Mouse (Mus musculus): ENCODE results near the gene Dnase2a. TPM values are rescaled to one million over a fixed set of nuclear protein-coding genes. Genes with fewer than 3 reads are reported as not detected.
A peak's percentile ranks its signal among the peaks of the same experiment; 100 is the strongest.
"Not testable (repeated sequence)": the region's sequence is repeated elsewhere in the genome, so short reads cannot be mapped to it uniquely, and the experiment has no call there.

Dnase2a gene
- polyA plus RNA-seq, 1 experiment from 2014 or later, result 10.1 TPM

GRCm38 (mm10) chr8:84893709-84894134 is 14.6 kb upstream of the Dnase2a start, which contains the start of gene Gcdh:
Gene Gcdh, minus strand, starts transcription at chr8:84893921.
- Histone ChIP-seq H3K27me3 (replicated peaks; ENCODE audit: low read depth, poor library complexity, severe bottlenecking) (no peaks in the 10 kb centered on the region), H3K27ac (replicated peaks) (peak within 1 kb of the TSS; percentile 71), H3K9me3 (no peaks in the 10 kb centered on the region), H3K4me3 (peak within 1 kb of the TSS; percentile 68), H3K36me3 (replicated peaks) (peaks cover 32% of the 10 kb centered on the region), H3K4me1 (peaks cover 20% of the 10 kb centered on the region)
- peak; percentile 92 for DNase-seq (ENCODE audit: low spot score)
- 0% methylated on average over 11 of the region's 11 CpGs for WGBS

- H3K36me3 ChIP-seq (replicated peaks), result peaks cover 12% of the 10 kb centered on the region
- H3K9me3 ChIP-seq, result no peaks in the 10 kb centered on the region
- peaks cover 20% of the 10 kb centered on the region for H3K4me1 ChIP-seq
- DNase-seq (ENCODE audit: low spot score), result no peak
- no peak overlapping the region for H3K4me3 ChIP-seq
- H3K27me3 ChIP-seq (replicated peaks; ENCODE audit: low read depth, poor library complexity, severe bottlenecking), result peaks cover 16% of the 10 kb centered on the region
- WGBS, result 93% methylated on average over 5 of the region's 5 CpGs
- no peak overlapping the region for H3K27ac ChIP-seq (replicated peaks)
These were observed 12.4 kb upstream of the Dnase2a start for GRCm38 (mm10) chr8:84895963-84896362.

DNA sequence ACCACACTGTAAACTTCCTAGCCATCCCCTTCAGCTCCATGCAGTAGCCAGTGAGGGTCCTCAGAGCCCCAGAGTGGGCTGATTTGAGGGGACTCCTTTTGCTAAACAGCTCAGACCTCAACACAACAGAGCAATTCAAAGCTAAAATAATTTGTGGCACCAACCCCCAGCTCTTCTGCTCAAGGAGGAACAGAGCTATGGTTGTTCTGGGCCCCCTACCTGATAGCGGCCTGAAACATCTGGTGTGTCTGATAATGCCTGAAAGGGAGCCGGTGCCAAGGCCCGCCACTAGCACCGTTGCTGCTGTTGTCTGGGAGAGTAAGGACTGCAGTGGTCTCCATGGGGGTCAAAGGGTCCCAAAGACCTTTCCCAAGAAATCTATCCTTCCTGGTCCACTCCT is 7.3 kb upstream of the Dnase2a start:
- Histone ChIP-seq H3K9me3 (no peaks in the 10 kb centered on the region), H3K27me3 (replicated peaks; ENCODE audit: low read depth, poor library complexity, severe bottlenecking) (peaks cover 49% of the 10 kb centered on the region), H3K27ac (replicated peaks) (no peak overlapping the region), H3K36me3 (replicated peaks) (no peaks in the 10 kb centered on the region), H3K4me1 (peaks cover 19% of the 10 kb centered on the region), H3K4me3 (peak overlapping the region; percentile 3; the same call in 1 of the 2 replicates)
- DNase-seq (ENCODE audit: low spot score), result no peak
- WGBS, result 60% methylated on average over 4 of the region's 4 CpGs

GRCm38 (mm10) chr8:84901752-84902151 is 6.6 kb upstream of the Dnase2a start, which contains the start of gene Klf1:
Gene Klf1, plus strand, starts transcription at chr8:84901928.
- H3K9me3 ChIP-seq, result no peaks in the 10 kb centered on the region
- H3K4me1 ChIP-seq, result peaks cover 19% of the 10 kb centered on the region
- no peak for DNase-seq (ENCODE audit: low spot score)
- H3K36me3 ChIP-seq (replicated peaks), result no peaks in the 10 kb centered on the region
- H3K27ac ChIP-seq (replicated peaks), result peak within 1 kb of the TSS; percentile 87
- peaks cover 49% of the 10 kb centered on the region for H3K27me3 ChIP-seq (replicated peaks; ENCODE audit: low read depth, poor library complexity, severe bottlenecking)
- 78% methylated on average over 3 of the region's 3 CpGs for WGBS
- H3K4me3 ChIP-seq, result peak within 1 kb of the TSS; percentile 80

DNA sequence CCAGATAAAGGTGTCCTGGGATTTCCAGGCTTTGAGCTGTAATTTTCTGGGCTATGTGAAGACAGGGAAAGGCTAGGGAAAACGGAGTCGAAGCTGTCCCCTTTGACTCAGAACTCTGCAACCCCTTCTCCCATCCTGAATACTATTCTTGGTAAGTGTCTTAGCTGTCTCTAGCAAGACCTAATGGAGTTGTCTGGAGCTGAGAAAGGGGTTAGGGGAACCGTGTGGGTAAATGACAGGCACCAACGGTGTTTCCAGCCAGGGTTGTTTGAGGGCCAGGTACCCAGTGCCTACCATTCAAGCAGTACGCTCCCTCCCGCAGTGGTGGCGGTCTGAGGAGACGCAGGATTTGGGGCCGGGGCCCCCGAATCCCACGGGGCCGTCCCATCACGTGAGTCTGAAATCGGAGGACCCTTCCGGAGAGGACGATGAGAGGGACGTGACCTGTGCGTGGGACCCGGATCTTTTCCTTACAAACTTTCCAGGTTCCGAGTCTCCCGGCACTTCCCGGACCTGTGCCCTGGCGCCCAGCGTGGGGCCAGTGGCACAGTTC is 5.9 kb upstream of the Dnase2a start:
- Histone ChIP-seq H3K27me3 (replicated peaks; ENCODE audit: low read depth, poor library complexity, severe bottlenecking) (peaks cover 49% of the 10 kb centered on the region), H3K36me3 (replicated peaks) (no peaks in the 10 kb centered on the region), H3K4me3 (peak overlapping the region; percentile 80), H3K4me1 (peaks cover 19% of the 10 kb centered on the region), H3K9me3 (no peaks in the 10 kb centered on the region), H3K27ac (replicated peaks) (peak overlapping the region; percentile 87)
- WGBS, result 2% methylated on average over 24 of the region's 24 CpGs
- DNase-seq (ENCODE audit: low spot score), result no peak

DNA sequence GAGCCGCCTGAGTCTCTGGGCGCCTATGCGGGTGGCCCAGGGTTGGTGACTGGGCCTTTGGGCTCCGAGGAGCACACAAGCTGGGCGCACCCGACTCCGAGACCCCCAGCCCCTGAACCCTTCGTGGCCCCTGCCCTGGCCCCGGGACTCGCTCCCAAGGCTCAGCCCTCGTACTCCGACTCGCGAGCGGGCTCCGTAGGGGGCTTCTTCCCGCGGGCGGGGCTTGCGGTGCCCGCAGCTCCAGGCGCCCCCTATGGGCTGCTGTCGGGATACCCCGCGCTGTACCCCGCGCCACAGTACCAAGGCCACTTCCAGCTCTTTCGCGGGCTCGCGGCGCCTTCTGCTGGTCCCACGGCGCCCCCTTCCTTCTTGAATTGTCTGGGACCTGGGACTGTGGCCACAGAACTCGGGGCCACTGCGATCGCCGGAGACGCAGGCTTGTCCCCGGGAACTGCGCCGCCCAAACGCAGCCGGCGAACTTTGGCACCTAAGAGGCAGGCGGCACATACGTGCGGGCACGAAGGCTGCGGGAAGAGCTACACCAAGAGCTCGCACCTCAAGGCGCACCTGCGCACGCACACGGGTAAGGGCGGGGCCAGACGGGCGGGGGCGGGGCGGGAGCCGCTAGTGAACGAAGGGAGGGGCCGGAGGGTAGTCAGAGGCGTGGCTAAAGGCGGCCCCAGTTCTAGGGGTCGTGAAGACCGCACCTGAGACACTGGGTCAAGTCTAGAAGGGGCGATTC is 5.3 kb upstream of the Dnase2a start:
- Histone ChIP-seq H3K4me3 (peak overlapping the region; percentile 80), H3K27me3 (replicated peaks; ENCODE audit: low read depth, poor library complexity, severe bottlenecking) (peaks cover 49% of the 10 kb centered on the region), H3K9me3 (no peaks in the 10 kb centered on the region), H3K27ac (replicated peaks) (peak overlapping the region; percentile 87), H3K36me3 (replicated peaks) (no peaks in the 10 kb centered on the region), H3K4me1 (peaks cover 21% of the 10 kb centered on the region)
- DNase-seq (ENCODE audit: low spot score), result peak; percentile 94
- WGBS, result under 1% methylated on average over 68 of the region's 68 CpGs

DNA sequence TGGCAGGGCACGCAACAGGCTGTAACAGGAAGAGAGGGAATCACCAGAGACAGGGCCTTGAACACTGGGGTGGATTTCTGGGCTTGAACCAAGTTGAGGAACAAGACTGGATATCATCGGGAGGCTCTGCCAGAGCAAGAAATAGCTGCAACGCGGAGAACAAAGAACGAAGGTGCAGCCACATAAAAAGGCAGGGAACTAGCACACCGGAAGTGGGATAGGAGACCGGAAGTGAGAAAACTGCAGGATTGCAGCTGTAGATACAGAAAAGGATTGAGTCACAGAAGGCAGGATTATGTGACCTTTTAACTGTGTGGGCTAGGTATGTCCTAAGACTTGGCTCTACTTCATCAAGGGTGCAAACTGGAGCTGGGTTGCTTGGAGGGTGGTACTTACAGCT is 4.0 kb upstream of the Dnase2a start:
- no peaks in the 10 kb centered on the region for H3K36me3 ChIP-seq (replicated peaks)
- no peak for DNase-seq (ENCODE audit: low spot score)
- no peaks in the 10 kb centered on the region for H3K9me3 ChIP-seq
- 89% methylated on average over 7 of the region's 7 CpGs for WGBS
- peaks cover 57% of the 10 kb centered on the region for H3K27me3 ChIP-seq (replicated peaks; ENCODE audit: low read depth, poor library complexity, severe bottlenecking)
- H3K27ac ChIP-seq (replicated peaks), result no peak overlapping the region
- H3K4me1 ChIP-seq, result peaks cover 30% of the 10 kb centered on the region
- no peak overlapping the region for H3K4me3 ChIP-seq

DNA sequence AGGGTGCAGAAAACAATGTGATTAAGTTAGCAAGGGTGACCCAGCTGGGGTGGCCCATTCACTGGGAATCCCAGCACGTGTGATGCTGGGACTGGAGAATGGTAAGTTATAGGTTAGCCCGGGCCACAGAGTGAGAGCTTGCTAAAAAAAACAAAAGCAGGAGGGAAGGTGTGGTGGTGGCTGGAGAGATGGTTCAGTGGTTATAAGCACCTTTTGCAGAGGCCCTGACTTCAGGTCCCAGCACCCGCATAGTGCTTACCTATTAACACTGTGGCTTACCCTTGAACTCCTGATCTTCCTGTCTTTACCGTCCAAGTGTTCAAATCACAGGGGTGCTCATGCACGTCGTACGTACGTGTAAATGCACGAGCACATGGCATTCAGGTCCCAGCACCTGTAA is 1.3 kb upstream of the Dnase2a start:
- WGBS, result 95% methylated on average over 9 of the region's 9 CpGs
- H3K9me3 ChIP-seq, result no peaks in the 10 kb centered on the region
- peaks cover 57% of the 10 kb centered on the region for H3K27me3 ChIP-seq (replicated peaks; ENCODE audit: low read depth, poor library complexity, severe bottlenecking)
- no peak overlapping the region for H3K27ac ChIP-seq (replicated peaks)
- no peak overlapping the region for H3K4me3 ChIP-seq
- H3K4me1 ChIP-seq, result peaks cover 38% of the 10 kb centered on the region
- peaks cover 8% of the 10 kb centered on the region; the same call in 1 of the 2 replicates for H3K36me3 ChIP-seq (replicated peaks)
- no peak for DNase-seq (ENCODE audit: low spot score)

GRCm38 (mm10) chr8:84907493-84907892 is 867 bp upstream of the Dnase2a start:
- H3K27ac ChIP-seq (replicated peaks), result no peak overlapping the region
- peaks cover 38% of the 10 kb centered on the region for H3K4me1 ChIP-seq
- WGBS, result 78% methylated on average over 8 of the region's 8 CpGs
- DNase-seq (ENCODE audit: low spot score), result no peak
- peaks cover 8% of the 10 kb centered on the region; the same call in 1 of the 2 replicates for H3K36me3 ChIP-seq (replicated peaks)
- peaks cover 57% of the 10 kb centered on the region for H3K27me3 ChIP-seq (replicated peaks; ENCODE audit: low read depth, poor library complexity, severe bottlenecking)
- no peaks in the 10 kb centered on the region for H3K9me3 ChIP-seq
- no peak overlapping the region for H3K4me3 ChIP-seq

GRCm38 (mm10) chr8:84907979-84908378 is 381 bp upstream of the Dnase2a start:
- Histone ChIP-seq H3K27ac (replicated peaks) (peak overlapping the region; percentile 66), H3K4me3 (peak overlapping the region; percentile 69), H3K27me3 (replicated peaks; ENCODE audit: low read depth, poor library complexity, severe bottlenecking) (peaks cover 59% of the 10 kb centered on the region), H3K4me1 (peaks cover 38% of the 10 kb centered on the region)
- not testable (repeated sequence) for DNase-seq (ENCODE audit: low spot score); H3K36me3 ChIP-seq (replicated peaks); H3K9me3 ChIP-seq
- WGBS, result 35% methylated on average over 7 of the region's 7 CpGs

DNA sequence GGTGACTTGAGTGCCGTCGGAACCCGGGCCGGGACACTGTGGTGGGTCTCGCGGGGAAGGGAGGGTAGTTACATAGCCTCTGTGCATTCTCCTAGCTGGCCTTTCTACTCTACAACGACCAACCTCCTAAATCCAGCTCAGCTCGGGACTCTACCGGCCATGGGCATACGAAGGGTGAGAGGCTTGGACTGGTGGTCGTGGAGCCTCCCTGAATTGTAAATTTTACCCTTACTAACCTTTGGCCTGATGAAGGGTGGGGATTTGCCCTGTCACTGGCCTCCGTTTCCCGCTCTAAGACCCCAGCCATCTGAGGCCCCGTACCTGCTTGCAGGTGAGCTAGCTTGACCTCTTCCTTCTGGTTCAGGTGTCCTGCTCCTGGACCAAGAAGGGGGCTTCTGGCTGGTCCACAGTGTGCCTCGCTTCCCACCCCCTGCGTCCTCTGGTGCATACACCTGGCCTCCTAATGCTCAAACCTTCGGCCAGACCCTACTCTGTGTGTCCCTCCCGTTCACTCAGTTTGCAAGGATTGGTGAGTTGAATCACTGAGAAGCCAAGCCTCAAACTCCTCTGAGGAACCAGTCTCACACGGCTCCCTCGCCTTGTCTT is 905 bp downstream of the Dnase2a start:
- WGBS, result 46% methylated on average over 20 of the region's 20 CpGs
- Histone ChIP-seq H3K27ac (replicated peaks) (peak overlapping the region; percentile 80; the same call in 1 of the 2 replicates), H3K36me3 (replicated peaks) (peaks cover 8% of the 10 kb centered on the region; the same call in 1 of the 2 replicates), H3K4me3 (peak overlapping the region; percentile 69), H3K4me1 (peaks cover 37% of the 10 kb centered on the region), H3K9me3 (peaks cover 5% of the 10 kb centered on the region; the same call in 1 of the 2 replicates), H3K27me3 (replicated peaks; ENCODE audit: low read depth, poor library complexity, severe bottlenecking) (peaks cover 70% of the 10 kb centered on the region)
- DNase-seq (ENCODE audit: low spot score), result no peak

DNA sequence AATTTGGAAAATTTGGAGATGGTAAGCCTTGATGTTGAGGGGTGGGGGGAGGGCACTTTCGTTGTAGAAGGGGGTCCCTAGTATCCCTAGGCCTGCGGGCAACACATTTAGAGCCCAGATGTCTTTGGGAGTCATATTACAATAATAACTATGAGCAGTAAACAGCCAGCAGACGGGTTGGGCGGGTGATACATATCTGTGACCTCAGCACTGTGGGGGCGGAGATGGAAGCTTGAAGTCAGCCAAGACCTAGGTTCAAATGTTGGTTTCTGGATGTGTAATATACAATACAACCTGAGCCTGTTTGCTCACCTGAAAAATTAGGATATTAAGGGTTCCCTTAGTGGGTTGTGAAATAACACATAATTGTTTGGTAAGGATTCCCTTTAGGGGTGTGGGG is 1.6 kb downstream of the Dnase2a start:
- no peak overlapping the region for H3K4me3 ChIP-seq
- H3K27me3 ChIP-seq (replicated peaks; ENCODE audit: low read depth, poor library complexity, severe bottlenecking), result peaks cover 70% of the 10 kb centered on the region
- H3K27ac ChIP-seq (replicated peaks), result no peak overlapping the region
- WGBS, result 70% methylated on average over 5 of the region's 5 CpGs
- no peak for DNase-seq (ENCODE audit: low spot score)
- peaks cover 6% of the 10 kb centered on the region; the same call in 1 of the 2 replicates for H3K9me3 ChIP-seq
- peaks cover 8% of the 10 kb centered on the region; the same call in 1 of the 2 replicates for H3K36me3 ChIP-seq (replicated peaks)
- peaks cover 37% of the 10 kb centered on the region for H3K4me1 ChIP-seq

Measured in embryonic facial prominence, embryonic 10.5 days (tissue).